Mouse (Mus musculus) heart, embryonic 13.5 days (tissue): ENCODE results near the gene Isoc2a. TPM values are rescaled to one million over a fixed set of nuclear protein-coding genes. Genes with fewer than 3 reads are reported as not detected.
A peak's percentile ranks its signal among the peaks of the same experiment; 100 is the strongest.
"Not testable (repeated sequence)": the region's sequence is repeated elsewhere in the genome, so short reads cannot be mapped to it uniquely, and the experiment has no call there.

Experiments used
- ATAC-seq: fragments of 200-750 bp; cut with Nextera tagmentation; 2 replicates; pipeline ENCODE4 v1.8.0; 2017; ENCODE audit warnings: moderate TSS enrichment; ENCODE audit not compliant: insufficient number of reproducible peaks, low FRiP score, low TSS enrichment; ENCODE audit errors: extremely low read depth
- H3K27ac ChIP-seq: fragments of 300-500 bp; sonication (generic); replicated peaks from 2 replicates; pipeline ENCODE4 v1.5.1; 2015; ENCODE audit warnings: moderate library complexity, mild to moderate bottlenecking, inconsistent platforms
- H3K27me3 ChIP-seq: fragments of 300-500 bp; sonication (generic); replicated peaks from 2 replicates; pipeline ENCODE4 v1.6.1; 2015; ENCODE audit warnings: mild to moderate bottlenecking, inconsistent platforms
- H3K36me3 ChIP-seq: fragments of 300-500 bp; sonication (generic); 2 replicates; pipeline ENCODE4 v1.6.1; 2015; ENCODE audit warnings: mild to moderate bottlenecking, inconsistent platforms
- H3K4me1 ChIP-seq: fragments of 300-500 bp; sonication (generic); 2 replicates; pipeline ENCODE4 v1.6.1; 2015; ENCODE audit warnings: inconsistent platforms
- H3K4me2 ChIP-seq: fragments of 300-500 bp; sonication (generic); 2 replicates; pipeline ENCODE4 v1.6.1; 2015; ENCODE audit warnings: inconsistent platforms, mild to moderate bottlenecking, moderate library complexity
- H3K4me3 ChIP-seq: fragments of 300-500 bp; sonication (generic); 2 replicates; pipeline ENCODE4 v1.5.1; 2015; ENCODE audit warnings: moderate library complexity, mild to moderate bottlenecking, inconsistent platforms
- H3K9ac ChIP-seq: fragments of 300-500 bp; sonication (generic); 2 replicates; pipeline ENCODE4 v1.6.1; 2015; ENCODE audit warnings: inconsistent platforms, mild to moderate bottlenecking, moderate library complexity
- H3K9me3 ChIP-seq: fragments of 300-500 bp; sonication (generic); 2 replicates; pipeline ENCODE4 v1.6.1; 2016; ENCODE audit warnings: inconsistent platforms
- WGBS: fragments of 180-500 bp; shearing (Covaris S2); methylation state at CpG from one replicate; pipeline ENCODE4 v1.1.7; 2015; ENCODE audit warnings: mixed read lengths; 5-methylcytosine and 5-hydroxymethylcytosine counted together
- polyA plus RNA-seq: library from polyadenylated mRNA; unstranded; fragments of >200 nt; fragmentation: Nextera tagmentation; extraction: Ambion mirVana; gene quantifications from 2 replicates; pipeline ENCODE4 v1.2.1, GENCODE M21; 2015

Isoc2a gene
- polyA plus RNA-seq, 1 experiment from 2014 or later, result 1.4 TPM

- H3K9me3 ChIP-seq, result 0 out of 2 replicates have a peak, but pooled peaks cover 6% of the 10 kb centered on the region
- H3K4me3 ChIP-seq, result peak overlapping the region; percentile 61
- H3K4me1 ChIP-seq, result peaks cover 30% of the 10 kb centered on the region
- H3K9ac ChIP-seq, result peak overlapping the region; percentile 85
- H3K36me3 ChIP-seq, result no peaks in the 10 kb centered on the region
- no peaks in the 10 kb centered on the region for H3K27me3 ChIP-seq
- H3K4me2 ChIP-seq, result peak overlapping the region; percentile 72
- WGBS, result 4% methylated on average over 40 of the region's 40 CpGs
- ATAC-seq, result peak; percentile 100
- H3K27ac ChIP-seq, result peak overlapping the region; percentile 75
These were observed 11.1 kb upstream of the Isoc2a start for GRCm38 (mm10) chr7:4865579-4866493.

GRCm38 (mm10) chr7:4866631-4867180 lies 10.2 kb upstream of the Isoc2a start:
- peak overlapping the region; percentile 61 for H3K4me3 ChIP-seq
- peaks cover 30% of the 10 kb centered on the region for H3K4me1 ChIP-seq
- H3K36me3 ChIP-seq, result no peaks in the 10 kb centered on the region
- no peak for ATAC-seq
- H3K9me3 ChIP-seq, result 0 out of 2 replicates have a peak, but pooled peaks cover 6% of the 10 kb centered on the region
- 43% methylated on average over 10 of the region's 10 CpGs for WGBS
- peak overlapping the region; percentile 85 for H3K9ac ChIP-seq
- H3K27ac ChIP-seq, result peak overlapping the region; percentile 75
- no peaks in the 10 kb centered on the region for H3K27me3 ChIP-seq
- H3K4me2 ChIP-seq, result peak overlapping the region; percentile 72

GRCm38 (mm10) chr7:4870133-4870532 lies 6.8 kb upstream of the Isoc2a start, which contains the start of gene Isoc2b:
Gene Isoc2b, minus strand, starts transcription at chr7:4870258.
- Histone ChIP-seq H3K9ac (no peak within 1 kb of the TSS), H3K4me2 (no peak within 1 kb of the TSS), H3K9me3 (0 out of 2 replicates have a peak, but pooled peaks cover 3% of the 10 kb centered on the region), H3K27ac (no peak within 1 kb of the TSS), H3K4me3 (no peak within 1 kb of the TSS), H3K27me3 (no peaks in the 10 kb centered on the region), H3K36me3 (no peaks in the 10 kb centered on the region), H3K4me1 (peaks cover 20% of the 10 kb centered on the region)
- no peak for ATAC-seq
- WGBS, result 51% methylated on average over 6 of the region's 6 CpGs

GRCm38 (mm10) chr7:4877226-4877625 lies 273 bp downstream of the Isoc2a start:
- Histone ChIP-seq H3K9ac (peak overlapping the region; percentile 82), H3K4me2 (peak overlapping the region; percentile 94), H3K4me1 (peaks cover 17% of the 10 kb centered on the region), H3K27me3 (no peaks in the 10 kb centered on the region), H3K27ac (peak overlapping the region; percentile 53; the same call in 1 of the 2 replicates), H3K9me3 (peaks cover 4% of the 10 kb centered on the region; the same call in 1 of the 2 replicates), H3K4me3 (peak overlapping the region; percentile 69), H3K36me3 (peaks cover 5% of the 10 kb centered on the region; the same call in 1 of the 2 replicates)
- no peak for ATAC-seq
- WGBS, result 7% methylated on average over 11 of the region's 11 CpGs

GRCm38 (mm10) chr7:4878186-4878585 lies 1.2 kb downstream of the Isoc2a start:
- Histone ChIP-seq H3K4me3 (no peak overlapping the region), H3K9ac (no peak overlapping the region), H3K36me3 (peaks cover 6% of the 10 kb centered on the region; the same call in 1 of the 2 replicates), H3K4me2 (no peak overlapping the region; the same call in 1 of the 2 replicates), H3K9me3 (peaks cover 8% of the 10 kb centered on the region; the same call in 1 of the 2 replicates), H3K27ac (no peak overlapping the region), H3K4me1 (peaks cover 17% of the 10 kb centered on the region), H3K27me3 (no peaks in the 10 kb centered on the region)
- ATAC-seq, result no peak

- 74% methylated on average over 1 of the region's 1 CpGs for WGBS
- not testable (repeated sequence) for H3K4me2 ChIP-seq, H3K27ac ChIP-seq, H3K4me3 ChIP-seq, H3K9me3 ChIP-seq, ATAC-seq, H3K36me3 ChIP-seq, H3K27me3 ChIP-seq, H3K9ac ChIP-seq
- peaks cover 17% of the 10 kb centered on the region for H3K4me1 ChIP-seq
These were observed 2.1 kb downstream of the Isoc2a start for GRCm38 (mm10) chr7:4879036-4879435.

- peaks cover 8% of the 10 kb centered on the region; the same call in 1 of the 2 replicates for H3K9me3 ChIP-seq
- 64% methylated on average over 4 of the region's 4 CpGs for WGBS
- H3K27me3 ChIP-seq, result no peaks in the 10 kb centered on the region
- H3K4me3 ChIP-seq, result no peak overlapping the region
- H3K4me2 ChIP-seq, result no peak overlapping the region
- H3K4me1 ChIP-seq, result no peaks in the 10 kb centered on the region
- no peak overlapping the region for H3K9ac ChIP-seq
- no peak overlapping the region for H3K27ac ChIP-seq
- peaks cover 6% of the 10 kb centered on the region for H3K36me3 ChIP-seq
- ATAC-seq, result no peak
These were observed 9.7 kb downstream of the Isoc2a start for GRCm38 (mm10) chr7:4886680-4887079.

GRCm38 (mm10) chr7:4895186-4895585 lies 18.2 kb downstream of the Isoc2a start:
- Histone ChIP-seq H3K9me3 (no peaks in the 10 kb centered on the region), H3K4me1 (peaks cover 11% of the 10 kb centered on the region), H3K27me3 (peaks cover 5% of the 10 kb centered on the region; the same call in 1 of the 2 replicates), H3K36me3 (peaks cover 4% of the 10 kb centered on the region; the same call in 1 of the 2 replicates), H3K27ac (no peak overlapping the region), H3K4me2 (no peak overlapping the region), H3K9ac (no peak overlapping the region), H3K4me3 (no peak overlapping the region)
- no peak for ATAC-seq
- 46% methylated on average over 11 of the region's 11 CpGs for WGBS

- peak; percentile 19; the same call in 1 of the 2 replicates for ATAC-seq
- H3K4me1 ChIP-seq, result peaks cover 18% of the 10 kb centered on the region
- no peak overlapping the region for H3K27ac ChIP-seq
- H3K4me3 ChIP-seq, result peak overlapping the region; percentile 49
- H3K4me2 ChIP-seq, result peak overlapping the region; percentile 71
- peaks cover 4% of the 10 kb centered on the region; the same call in 1 of the 2 replicates for H3K9me3 ChIP-seq
- H3K27me3 ChIP-seq, result peaks cover 5% of the 10 kb centered on the region; the same call in 1 of the 2 replicates
- peak overlapping the region; percentile 77 for H3K9ac ChIP-seq
- WGBS, result 16% methylated on average over 18 of the region's 18 CpGs
- H3K36me3 ChIP-seq, result no peaks in the 10 kb centered on the region
These were observed 22.1 kb downstream of the Isoc2a start for GRCm38 (mm10) chr7:4898851-4899648.

GRCm38 (mm10) chr7:4899649-4900522 lies 22.9 kb downstream of the Isoc2a start:
- Histone ChIP-seq H3K9ac (peak overlapping the region; percentile 77), H3K27ac (peak overlapping the region; percentile 87), H3K36me3 (no peaks in the 10 kb centered on the region), H3K27me3 (peaks cover 5% of the 10 kb centered on the region; the same call in 1 of the 2 replicates), H3K9me3 (peaks cover 4% of the 10 kb centered on the region; the same call in 1 of the 2 replicates), H3K4me3 (peak overlapping the region; percentile 49), H3K4me1 (peaks cover 18% of the 10 kb centered on the region), H3K4me2 (peak overlapping the region; percentile 71)
- WGBS, result 4% methylated on average over 19 of the region's 19 CpGs
- ATAC-seq, result peak; percentile 17; the same call in 1 of the 2 replicates
